Mouse (Mus musculus) hindbrain, embryonic 14.5 days (tissue): ENCODE measurements at regions not wholly inside any gene's neighbourhood (a gene's known extent, or its start where the extent isn't known, plus 50 kb on each side); places are given as distances from the start of the nearest gene placed in this dataset.
A peak's percentile ranks its signal among the peaks of the same experiment; 100 is the strongest.

Experiments
- ATAC-seq: fragments of 200-750 bp; cut with Nextera tagmentation; 2 replicates; pipeline ENCODE4 v1.8.0; 2017; ENCODE audit warnings: moderate number of reproducible peaks, mild to moderate bottlenecking, moderate TSS enrichment, moderate library complexity; ENCODE audit not compliant: low FRiP score
- DNase-seq: peaks from one replicate; pipeline ENCODE4 v3.0.0-alpha.2; 2015; ENCODE audit warnings: low spot score
- H3K27ac ChIP-seq: fragments of 300-500 bp; sonication (generic); 2 replicates; pipeline ENCODE4 v1.5.1; 2014; ENCODE audit warnings: mild to moderate bottlenecking, moderate library complexity
- H3K27me3 ChIP-seq: fragments of 300-500 bp; sonication (generic); 2 replicates; pipeline ENCODE4 v1.6.1; 2014; ENCODE audit warnings: mild to moderate bottlenecking, low read length, mixed read lengths; ENCODE audit not compliant: control insufficient read depth, insufficient read depth
- H3K36me3 ChIP-seq: fragments of 300-500 bp; sonication (generic); replicated peaks from 2 replicates; pipeline ENCODE4 v1.6.1; 2014; ENCODE audit not compliant: control insufficient read depth, insufficient read depth
- H3K4me1 ChIP-seq: fragments of 300-500 bp; sonication (generic); replicated peaks from 2 replicates; pipeline ENCODE4 v1.6.1; 2014; ENCODE audit warnings: antibody characterized with exemption, low read length, mixed read lengths; ENCODE audit not compliant: control insufficient read depth, insufficient read depth
- H3K4me2 ChIP-seq: fragments of 300-500 bp; sonication (generic); replicated peaks from 2 replicates; pipeline ENCODE4 v1.6.1; 2014; ENCODE audit warnings: mild to moderate bottlenecking, moderate library complexity
- H3K4me3 ChIP-seq: fragments of 300-500 bp; sonication (generic); replicated peaks from 2 replicates; pipeline ENCODE4 v1.5.1; 2014; ENCODE audit warnings: mild to moderate bottlenecking, low read length
- H3K9ac ChIP-seq: fragments of 300-500 bp; sonication (generic); 2 replicates; pipeline ENCODE4 v1.6.1; 2014
- H3K9me3 ChIP-seq: fragments of 300-500 bp; sonication (generic); 2 replicates; pipeline ENCODE4 v1.6.1; 2016; ENCODE audit warnings: low read length; ENCODE audit not compliant: control insufficient read depth
- WGBS: fragments of 180-500 bp; shearing (Covaris S2); extraction: QIAGEN DNeasy Blood & Tissue Kit; methylation state at CpG from one replicate; pipeline ENCODE4 v1.1.7; 2014; 5-methylcytosine and 5-hydroxymethylcytosine counted together

DNA sequence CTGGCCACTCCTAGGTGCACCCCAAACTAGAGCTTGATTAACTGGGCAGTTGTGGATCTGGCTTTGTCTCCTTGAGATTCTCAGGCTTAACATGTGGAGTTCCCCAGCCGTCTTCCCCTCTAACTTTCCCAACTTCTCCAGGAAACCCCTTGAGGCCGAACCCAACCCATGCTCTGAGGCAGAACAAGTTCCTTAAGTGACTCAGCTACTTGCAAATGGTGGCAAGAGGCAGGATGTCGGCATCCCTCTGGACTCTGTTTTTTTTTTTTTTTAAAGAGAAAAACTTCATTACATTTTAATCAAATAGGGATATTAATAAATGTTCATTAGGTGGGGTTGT is 54.5 kb upstream of the Sgk1 start:
- peaks cover 15% of the 10 kb centered on the region for H3K4me1 ChIP-seq
- H3K27ac ChIP-seq: no peak overlapping the region
- no peak overlapping the region for H3K4me3 ChIP-seq
- DNase-seq: no peak
- H3K9ac ChIP-seq: no peak overlapping the region
- H3K27me3 ChIP-seq: no peaks in the 10 kb centered on the region
- no peak for ATAC-seq
- H3K4me2 ChIP-seq: no peak overlapping the region
- WGBS: 71% methylated on average over 3 of the region's 3 CpGs
- H3K36me3 ChIP-seq: no peaks in the 10 kb centered on the region
- H3K9me3 ChIP-seq: no peaks in the 10 kb centered on the region

DNA sequence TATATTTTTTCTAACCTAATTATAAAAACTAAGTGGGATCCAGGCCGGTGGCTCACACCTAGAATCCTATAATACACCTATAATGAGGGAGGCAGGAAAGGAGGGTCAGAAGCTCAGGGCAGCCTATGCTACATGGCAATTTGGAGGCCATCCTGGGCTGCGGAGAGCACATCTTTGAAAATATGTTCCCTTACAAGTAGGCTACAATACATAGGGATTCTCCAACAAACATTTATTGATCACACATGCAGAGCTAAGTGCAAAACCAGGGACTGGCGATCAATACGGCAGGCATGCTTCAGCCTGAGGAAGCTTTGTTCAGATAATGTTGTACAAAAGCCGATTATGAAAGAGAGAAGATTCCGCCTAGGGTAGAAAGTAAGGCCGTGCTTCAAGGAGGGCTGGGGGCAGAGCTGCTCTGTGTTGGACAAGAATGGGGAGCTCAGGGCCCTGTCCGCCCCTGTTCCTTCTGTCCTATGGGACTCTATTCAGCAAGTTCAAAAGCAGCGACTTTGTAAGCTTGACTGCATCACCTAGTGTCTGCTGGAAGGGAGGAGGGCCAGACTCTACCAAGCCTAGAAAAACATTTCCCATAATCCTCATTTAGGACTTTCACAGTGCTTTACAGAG is 53.4 kb upstream of the Sgk1 start:
- Histone ChIP-seq H3K27me3 (no peaks in the 10 kb centered on the region), H3K9ac (no peak overlapping the region), H3K9me3 (no peaks in the 10 kb centered on the region), H3K4me3 (no peak overlapping the region), H3K36me3 (no peaks in the 10 kb centered on the region), H3K27ac (no peak overlapping the region), H3K4me2 (no peak overlapping the region), H3K4me1 (peaks cover 15% of the 10 kb centered on the region)
- DNase-seq: no peak
- no peak for ATAC-seq
- 46% methylated on average over 9 of the region's 9 CpGs for WGBS

DNA sequence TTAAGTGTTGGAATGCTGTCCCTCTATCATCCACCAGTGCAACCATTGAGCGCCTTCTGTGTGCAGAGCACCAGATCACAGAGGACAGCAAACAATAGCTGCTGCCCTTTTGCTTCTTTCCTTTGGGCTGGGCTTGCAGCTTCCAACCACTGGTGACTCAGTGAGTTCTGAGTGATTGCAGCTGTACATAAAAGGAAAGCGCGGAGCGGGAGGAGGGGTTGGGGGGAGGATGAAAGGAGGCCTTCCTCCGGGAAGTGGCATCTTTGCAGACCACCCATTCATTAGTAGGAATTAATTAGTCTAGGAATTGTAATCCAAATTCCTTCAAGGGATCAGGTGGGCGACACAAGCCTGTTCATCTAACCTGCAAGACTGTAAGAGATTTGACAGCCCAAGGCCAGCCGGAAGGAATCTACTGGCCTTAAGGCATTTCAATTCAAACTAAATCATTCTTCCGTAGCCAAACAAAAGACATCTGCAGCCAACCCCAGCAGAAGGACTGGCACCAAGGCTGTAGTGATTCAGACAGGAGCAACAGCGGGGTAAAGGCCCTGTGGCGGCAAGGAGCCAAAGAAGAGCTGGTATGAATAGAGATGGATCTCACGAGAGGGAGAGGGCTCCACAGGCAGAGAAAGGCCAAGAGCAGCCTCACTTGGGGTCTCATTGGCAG is 52.8 kb upstream of the Sgk1 start:
- Histone ChIP-seq H3K4me3 (no peak overlapping the region), H3K27me3 (no peaks in the 10 kb centered on the region), H3K9ac (no peak overlapping the region), H3K36me3 (no peaks in the 10 kb centered on the region), H3K27ac (no peak overlapping the region), H3K9me3 (no peaks in the 10 kb centered on the region), H3K4me2 (no peak overlapping the region), H3K4me1 (peaks cover 12% of the 10 kb centered on the region)
- ATAC-seq: peak; percentile 38; the same call in 1 of the 2 replicates
- no peak for DNase-seq
- 23% methylated on average over 11 of the region's 11 CpGs for WGBS

DNA sequence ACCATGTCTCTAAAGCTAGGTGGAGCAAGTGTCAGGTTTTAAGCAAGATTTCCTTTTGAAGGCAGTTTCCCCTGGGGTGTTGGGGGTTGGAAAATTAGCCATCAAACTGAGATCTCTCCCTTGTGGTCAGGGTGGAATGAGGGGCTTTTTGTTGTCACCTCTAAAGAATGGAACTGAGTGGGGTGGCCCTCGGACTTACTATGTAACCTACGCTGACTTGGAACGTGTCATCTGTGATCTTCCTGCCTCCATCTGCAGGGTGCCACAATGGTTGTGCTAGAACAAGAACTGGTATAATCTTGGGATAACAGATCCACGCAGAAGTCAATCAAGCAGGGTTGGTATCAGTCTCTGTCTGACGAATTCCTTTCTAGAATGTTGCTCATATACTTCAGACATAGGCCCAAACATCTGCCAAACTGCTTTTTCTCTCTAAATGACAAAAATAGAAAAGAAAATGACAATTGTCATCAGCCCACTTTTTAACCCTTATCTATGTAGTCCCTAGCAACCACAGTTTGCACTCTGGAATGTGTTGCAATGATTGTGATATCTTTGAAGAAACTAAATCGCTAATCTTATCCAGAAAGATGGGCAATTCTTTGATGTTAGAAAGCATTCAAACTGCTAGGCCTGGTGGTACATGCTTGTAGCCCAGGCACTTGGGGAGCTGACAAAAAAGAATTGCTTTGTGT is 50.8 kb upstream of the Sgk1 start:
- H3K36me3 ChIP-seq: no peaks in the 10 kb centered on the region
- H3K4me3 ChIP-seq: no peak overlapping the region
- H3K4me1 ChIP-seq: no peaks in the 10 kb centered on the region; the same call in 1 of the 2 replicates
- WGBS: 78% methylated on average over 6 of the region's 6 CpGs
- H3K4me2 ChIP-seq: no peak overlapping the region
- DNase-seq (no peak), ATAC-seq (no peak)
- H3K9ac ChIP-seq: no peak overlapping the region
- no peak overlapping the region for H3K27ac ChIP-seq
- no peaks in the 10 kb centered on the region for H3K9me3 ChIP-seq
- no peaks in the 10 kb centered on the region for H3K27me3 ChIP-seq
